Mouse (Mus musculus): ENCODE results near the gene Dbf4. TPM values are rescaled to one million over a fixed set of nuclear protein-coding genes. Genes with fewer than 3 reads are reported as not detected.
A peak's percentile ranks its signal among the peaks of the same experiment; 100 is the strongest.

The Dbf4 gene
- total RNA-seq, 2 experiments from 2014 or later, result 1.1 to 1.9 TPM

DNA sequence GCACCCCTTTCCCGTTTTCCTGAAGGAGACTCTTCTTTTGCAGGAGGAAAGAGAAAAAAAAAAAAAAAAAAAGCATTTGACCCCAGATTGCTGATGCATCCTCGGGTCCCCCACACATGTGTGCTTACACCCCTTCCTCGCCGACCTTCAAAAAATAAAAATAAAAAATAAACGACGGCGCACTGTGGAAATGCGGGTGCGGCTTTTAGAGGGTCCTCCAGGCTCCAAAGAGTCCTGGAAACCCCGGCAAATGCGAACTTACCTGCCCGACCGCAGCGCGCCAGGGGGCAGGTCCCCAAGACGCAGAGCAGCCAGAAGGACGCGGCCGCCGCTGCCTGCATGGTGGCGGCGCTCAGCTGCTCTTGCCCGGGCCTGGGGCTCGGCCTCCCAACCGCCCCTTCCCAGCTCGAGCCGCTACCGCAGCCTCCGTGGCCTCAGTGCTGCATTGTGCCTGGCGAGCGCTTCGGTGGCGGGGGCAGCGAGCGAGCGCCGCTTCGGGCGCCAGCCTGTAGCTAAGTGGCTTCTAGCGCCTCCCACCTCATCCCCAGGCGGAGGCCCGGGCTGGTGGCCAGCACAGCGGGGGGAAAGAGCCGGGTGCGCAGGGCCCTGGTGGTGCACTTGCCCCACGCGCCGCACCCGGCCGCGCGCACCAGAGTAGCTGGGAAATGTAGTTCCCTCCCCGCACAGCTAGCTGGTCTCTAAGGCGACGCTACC, 54.7 kb downstream of the Dbf4 start, which contains the start of gene Adam22:
Gene Adam22 (minus strand): TSS at position 547 of the 714 bp plus-strand sequence.
- intact Hi-C loops (cut with DNase I), result loop anchor here (5.0 to 10.0 kb wide), 2 partner anchors 205 to 313 kb away; no protein-coding TSS in a partner anchor
- peak; percentile 74 for DNase-seq

DNA sequence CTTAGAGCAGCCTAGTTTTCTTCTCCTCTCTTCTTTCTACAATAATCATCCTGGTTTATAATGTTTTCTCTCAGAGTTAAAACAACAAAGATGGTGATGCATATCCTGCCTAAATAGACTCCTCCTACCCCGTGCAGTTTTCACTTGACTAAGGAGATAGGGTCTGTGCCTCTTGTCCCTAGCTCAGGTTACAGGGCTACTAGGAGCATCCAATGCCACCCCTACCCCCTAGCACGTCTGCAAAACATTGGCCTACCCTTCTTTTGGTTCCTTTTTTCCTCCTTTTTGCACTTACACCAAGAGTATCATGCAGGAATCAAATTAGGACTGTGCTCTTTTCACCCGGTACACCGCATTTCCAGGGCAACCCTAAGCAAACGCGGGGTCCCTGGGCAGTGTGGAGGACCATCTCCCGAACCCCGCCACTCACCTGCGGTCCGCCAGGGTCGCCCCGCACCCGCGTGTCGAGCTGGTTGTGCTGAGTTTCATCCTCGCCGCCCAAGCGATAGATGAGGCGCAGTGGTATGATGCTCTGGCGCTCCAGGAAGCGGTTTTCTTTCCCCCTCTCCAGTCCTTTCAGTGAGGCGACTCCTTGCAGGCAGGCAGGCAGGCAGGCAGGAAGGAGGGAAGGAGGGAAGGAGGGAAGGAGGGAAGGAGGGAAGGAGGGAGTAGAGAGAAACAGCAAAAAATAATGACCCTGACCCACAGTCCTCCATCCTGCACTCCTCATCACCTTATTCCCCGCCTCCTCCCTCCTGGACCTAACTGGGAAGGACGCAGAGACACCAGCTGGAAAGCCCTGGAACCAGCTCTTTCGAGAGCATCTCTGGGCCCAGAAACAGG, 55.5 kb downstream of the Dbf4 start:
- DNase-seq, result no peak
- intact Hi-C loops (cut with DNase I), result loop anchor here (5.0 to 10.0 kb wide), 2 partner anchors 205 to 312 kb away; no protein-coding TSS in a partner anchor

DNA sequence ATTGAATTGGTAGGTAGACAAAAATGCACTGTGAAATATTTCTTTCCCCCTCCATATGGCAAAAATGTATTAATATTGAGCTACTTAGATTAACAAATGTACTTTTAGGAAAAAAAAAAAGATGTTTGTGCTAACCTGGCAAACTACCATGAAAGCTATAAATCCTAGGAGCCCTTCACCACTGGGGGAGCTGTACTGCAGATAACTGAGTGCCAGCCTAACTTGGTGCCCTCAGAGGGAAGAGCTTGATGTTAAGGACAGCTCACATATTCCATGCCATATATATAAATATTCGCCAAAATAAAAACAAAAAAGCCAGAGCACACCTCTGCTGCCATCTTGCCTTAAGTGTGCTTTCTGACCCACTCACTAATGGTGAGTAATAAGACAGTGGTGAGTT, 60.2 kb downstream of the Dbf4 start:
- intact Hi-C loops (cut with DNase I), result loop anchor here (10.0 kb wide), 1 partner anchor 308 kb away; no protein-coding TSS in a partner anchor
- DNase-seq, result no peak

DNA sequence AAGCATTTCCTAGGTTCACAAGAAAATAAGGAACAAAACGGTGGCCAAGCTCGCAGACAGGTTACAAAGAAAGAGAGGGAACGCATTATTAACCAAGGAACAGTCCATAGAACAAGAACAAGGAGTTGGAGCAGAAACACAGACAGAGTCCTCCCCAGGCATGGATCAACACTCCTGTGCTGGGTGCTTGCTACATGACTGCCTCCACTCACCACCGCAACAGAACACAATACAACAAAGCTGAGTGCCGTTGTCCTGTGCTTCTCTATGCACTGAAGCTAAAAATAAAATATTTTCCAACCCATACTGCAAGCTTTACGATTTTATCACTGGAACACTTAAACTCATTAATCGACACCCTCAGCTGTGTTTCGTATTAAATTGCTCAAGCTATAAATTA, 64.8 kb downstream of the Dbf4 start:
- no peak for DNase-seq
- intact Hi-C loops (cut with DNase I), result no loop called here

DNA sequence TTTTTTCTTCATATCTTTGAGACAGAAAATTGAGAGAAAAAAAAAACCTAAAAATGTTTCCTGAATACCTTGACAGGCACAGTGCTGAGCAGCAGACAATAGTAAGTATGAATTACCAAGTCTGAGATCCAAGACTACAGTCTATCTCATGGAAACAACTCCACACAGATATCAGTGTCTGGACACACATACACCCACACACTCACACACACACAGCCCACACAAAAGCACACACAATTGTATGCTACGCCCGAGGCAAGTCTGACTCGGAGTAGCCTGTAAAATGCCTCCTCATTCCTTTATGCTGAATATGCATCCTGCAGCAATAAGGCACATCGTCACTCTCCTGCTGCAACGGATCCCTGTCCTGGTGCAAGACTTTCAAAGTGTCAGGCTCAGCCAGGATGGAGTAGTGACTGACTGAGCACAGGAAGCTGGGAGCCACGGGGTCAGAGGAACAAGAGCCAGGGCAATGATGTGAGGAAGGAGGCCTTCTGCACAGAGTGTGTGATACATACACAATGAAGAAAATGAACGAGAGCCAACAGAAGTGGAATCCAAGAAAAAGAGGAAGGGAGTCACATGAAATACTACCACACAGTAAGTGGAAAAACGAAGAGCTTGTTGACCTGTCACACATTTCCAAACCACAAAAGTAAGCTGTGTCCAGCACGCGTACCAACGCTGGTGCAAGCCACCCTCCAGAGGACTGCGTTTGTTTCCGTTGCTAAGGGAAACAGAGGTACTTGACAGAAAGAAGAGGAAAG, 65.4 kb downstream of the Dbf4 start:
- intact Hi-C loops (cut with DNase I), result no loop called here
- DNase-seq, result peak; percentile 19 to 31

DNA sequence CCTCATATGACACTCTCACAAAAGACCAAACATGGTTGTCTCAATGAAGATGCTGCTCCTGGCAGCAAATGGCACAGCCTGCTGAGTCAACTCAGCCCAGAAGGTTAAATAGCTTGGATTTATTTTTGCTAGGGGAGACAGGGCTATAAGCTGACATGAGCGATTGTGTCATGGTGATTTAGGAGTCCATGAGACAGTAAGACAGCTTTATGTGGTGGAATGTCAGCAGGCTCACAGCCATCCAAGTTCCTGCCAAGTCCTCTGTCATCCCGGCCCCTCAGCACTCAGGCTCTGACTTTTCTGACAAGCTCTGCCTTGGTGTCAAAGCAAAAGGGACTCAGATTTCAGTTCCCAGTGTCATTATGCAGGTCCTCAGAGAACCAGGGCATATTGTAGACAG, 66.2 kb downstream of the Dbf4 start:
- intact Hi-C loops (cut with DNase I), result no loop called here
- DNase-seq, result no peak

DNA sequence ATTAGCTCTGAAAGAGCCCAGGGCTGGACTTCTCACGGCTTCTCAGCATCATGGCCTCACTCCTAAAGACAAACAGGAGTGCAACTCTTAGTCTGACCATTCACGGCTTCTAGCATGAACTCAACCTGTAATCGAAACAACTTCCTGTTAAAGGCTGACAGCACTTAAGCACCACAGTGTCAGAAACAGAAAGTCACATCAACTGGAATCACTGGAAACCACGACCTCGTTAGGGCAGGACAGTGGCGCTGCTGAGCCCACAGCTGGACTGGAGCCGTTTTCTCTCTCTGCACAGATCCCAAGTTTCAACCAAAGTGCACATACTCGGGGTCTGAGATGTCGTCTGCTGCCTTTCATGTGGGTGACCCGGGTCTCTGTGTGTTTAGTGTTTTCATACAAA, 73.0 kb downstream of the Dbf4 start:
- DNase-seq, result no peak
- intact Hi-C loops (cut with DNase I), result no loop called here

Other genes starting within 250 kb of the Dbf4 start
- 1 to 10 TPM; 2.4 to 5.9 TPM for gene Adam22, start 54.6 kb downstream of the Dbf4 start, total RNA-seq (2021)
- gene Slc25a40, start 134 bp upstream of the Dbf4 start, total RNA-seq (2021), result 10 to 100 TPM in 1 of 2 experiments, 1 to 10 TPM in 1; 9.6 to 10.0 TPM
- under 1 TPM; 0.27 to 0.50 TPM for gene Rundc3b, start 200.2 kb upstream of the Dbf4 start, total RNA-seq (2021)
- gene Abcb1a, start 237.4 kb upstream of the Dbf4 start, total RNA-seq (2021), result 10 to 100 TPM; 11.2 to 11.8 TPM